Mouse (Mus musculus) urinary bladder, postnatal 0 days (tissue): ENCODE measurements around the gene Cdk20. TPM values are rescaled to one million over a fixed set of nuclear protein-coding genes. Genes with fewer than 3 reads are reported as not detected.

ENCODE experiments used
- polyA plus RNA-seq: library from polyadenylated mRNA; unstranded; fragments of >200 nt; fragmentation: Nextera tagmentation; extraction: Ambion mirVana; gene quantifications from 2 replicates; pipeline ENCODE4 v1.2.1, GENCODE M21; 2015

Gene Cdk20
- polyA plus RNA-seq, result 6.4 and 7.0 TPM in 2 replicates

GRCm38 (mm10) chr13:64432017-64432995 is at the start of gene Cdk20:
TSS of gene Cdk20 (plus strand) at chr13:64432314.

Other genes starting within 250 kb of the Cdk20 start
- 2.3 and 2.7 TPM in 2 replicates for gene Cdc14b, start 157.0 kb upstream of the Cdk20 start, polyA plus RNA-seq
- gene Aaed1, start 119.6 kb upstream of the Cdk20 start, polyA plus RNA-seq, result 50.5 and 54.8 TPM in 2 replicates
- gene Ctsl, start 61.4 kb upstream of the Cdk20 start, polyA plus RNA-seq, result 226 and 239 TPM in 2 replicates
- not detected in 2 replicates for gene Fam240b, start 65.5 kb downstream of the Cdk20 start, polyA plus RNA-seq